Mouse (Mus musculus) testis, postnatal 14 days (tissue): ENCODE measurements at regions not wholly inside any gene's neighbourhood (a gene's known extent, or its start where the extent isn't known, plus 50 kb on each side); places are given as distances from the start of the nearest gene placed in this dataset.

Experiments
- DNase-seq: peaks from one replicate; pipeline ENCODE4 v3.0.0; 2021; ENCODE audit warnings: low spot score

DNA sequence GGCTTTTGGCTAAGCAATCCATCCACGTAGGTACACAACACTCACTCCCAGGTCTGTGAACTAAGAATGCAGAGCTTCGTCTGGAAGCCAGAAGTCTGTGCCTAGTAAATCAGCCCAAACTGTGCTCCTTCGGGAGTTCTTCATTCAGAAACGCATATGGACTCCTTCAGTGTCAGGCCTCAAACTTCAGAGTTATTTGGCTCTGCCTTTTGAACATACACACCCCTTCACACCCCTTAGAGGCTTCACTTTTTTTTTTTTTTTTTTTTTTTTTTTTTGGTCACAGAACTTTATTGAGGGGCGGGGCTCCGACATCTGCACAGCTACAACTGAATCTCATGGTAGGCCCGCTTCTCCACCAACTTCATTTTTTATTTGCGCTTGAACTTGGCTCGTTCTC lies 120.1 kb upstream of the Gm37988 start:
- DNase-seq: no peak

DNA sequence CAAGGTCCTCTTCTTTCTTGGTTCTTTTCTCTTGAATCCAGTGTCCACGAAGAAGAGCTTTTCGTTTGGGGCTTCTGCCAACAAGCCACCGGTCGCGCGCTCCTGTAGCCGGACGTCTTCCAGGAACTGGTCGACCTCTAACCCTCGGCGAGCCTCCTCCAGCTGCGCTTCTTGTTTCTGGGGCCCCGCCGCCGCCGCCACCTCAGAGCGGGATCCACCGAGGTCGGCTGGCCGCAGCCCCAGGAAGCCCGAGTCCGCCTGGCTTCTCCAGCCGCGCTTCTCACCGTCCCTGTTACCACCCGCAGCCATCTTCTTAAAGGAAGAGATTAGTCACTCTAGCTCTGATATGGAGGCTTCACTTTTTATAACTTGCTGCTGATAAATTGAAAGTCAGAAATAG lies 118.6 kb upstream of the Gm37988 start:
- DNase-seq: peak; percentile 8

- DNase-seq: no peak
These were observed 104.4 kb upstream of the Gm37988 start for GRCm38 (mm10) chr1:4703316-4703715.

DNA sequence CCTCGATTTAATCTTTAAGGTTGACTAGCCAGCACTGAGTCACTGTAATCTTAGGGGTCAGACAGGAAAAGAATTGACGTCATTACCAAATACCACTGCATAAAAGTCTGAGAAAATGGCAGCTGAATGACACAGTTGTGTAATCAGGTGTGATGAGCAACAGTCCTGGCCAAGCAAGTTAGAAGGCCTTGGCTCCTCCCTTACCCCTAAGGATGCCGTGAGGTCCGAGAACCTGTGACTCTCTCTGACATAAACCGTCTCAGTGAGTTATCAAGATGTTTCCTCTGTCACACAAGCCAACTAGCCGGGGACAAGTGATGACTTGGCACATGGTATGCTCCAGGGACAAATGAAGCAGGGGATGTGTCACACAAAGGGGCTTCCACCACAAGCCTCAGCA lies 101.5 kb upstream of the Gm37988 start:
- DNase-seq: no peak

DNA sequence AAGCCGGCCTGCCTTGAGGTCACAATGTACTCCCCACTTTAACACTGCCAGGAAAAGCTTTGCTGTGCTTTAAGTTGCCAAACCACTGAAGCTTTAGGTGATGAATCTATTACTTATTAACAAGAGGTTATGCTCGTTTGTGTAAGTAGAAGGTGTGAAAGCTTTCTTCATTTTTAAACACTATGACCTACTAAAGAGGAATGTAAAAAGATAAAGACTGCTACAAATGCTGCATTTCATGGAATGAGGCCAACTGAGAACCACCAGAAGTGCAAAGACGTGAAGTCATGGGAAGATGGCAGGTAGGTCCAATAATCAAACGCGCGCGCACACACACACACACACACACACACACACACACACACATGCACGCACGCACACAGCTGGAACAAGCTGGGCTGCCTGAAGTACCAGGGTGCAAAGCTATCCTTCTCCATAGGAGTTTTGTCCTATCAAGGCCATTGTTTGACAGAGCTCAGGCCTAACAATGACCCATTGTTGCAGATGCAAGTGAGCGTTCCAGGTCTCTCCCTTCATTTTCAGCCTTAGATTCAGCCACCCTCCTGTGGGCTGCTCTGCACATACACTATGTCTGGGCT lies 85.3 kb upstream of the Gm37988 start:
- peak; percentile 59 for DNase-seq
